Mouse (Mus musculus): ENCODE measurements around the gene Cnot1. TPM values are rescaled to one million over a fixed set of nuclear protein-coding genes. Genes with fewer than 3 reads are reported as not detected.

Cnot1 gene
- polyA plus RNA-seq, 1 experiment = 40.6 TPM

GRCm38 (mm10) chr8:95822699-95823098 lies 15.4 kb upstream of the Cnot1 start:
- Histone ChIP-seq H3K27me3 (ENCODE audit: control insufficient read depth, insufficient read depth, insufficient read length) (no peaks in the 10 kb centered on the region), H3K36me3 (ENCODE audit: control insufficient read depth, insufficient read depth) (no peaks in the 10 kb centered on the region), H3K79me2 (ENCODE audit: control insufficient read depth, insufficient read depth) (no peaks in the 10 kb centered on the region), H3ac (ENCODE audit: control insufficient read depth, insufficient read length, low read depth) (no peak overlapping the region), H3K4me3 (ENCODE audit: insufficient read depth, poor library complexity, severe bottlenecking) (no peak overlapping the region), H3K79me3 (ENCODE audit: low read depth) (no peaks in the 10 kb centered on the region)
- no peak for TF ChIP-seq CTCF (IDR thresholded peaks at IDR 0.05; ENCODE audit: control insufficient read depth, insufficient read depth, insufficient read length)
- no peak for TF ChIP-seq FOSL1 (IDR thresholded peaks at IDR 0.05; ENCODE audit: insufficient read depth, low read length, poor library complexity, severe bottlenecking)
- TF ChIP-seq USF1 (IDR thresholded peaks at IDR 0.05; ENCODE audit: low read depth) = no peak
- no peak for TF ChIP-seq MYOD1 (IDR thresholded peaks at IDR 0.05; ENCODE audit: control insufficient read depth, insufficient read length, low read depth)
- TF ChIP-seq MYOG (IDR thresholded peaks at IDR 0.05; ENCODE audit: control insufficient read depth, extremely low read depth, insufficient read length) = no peak
- no peak for TF ChIP-seq MAX (IDR thresholded peaks at IDR 0.05)
- no peak for TF ChIP-seq CEBPB (IDR thresholded peaks at IDR 0.05; ENCODE audit: low read depth)

DNA sequence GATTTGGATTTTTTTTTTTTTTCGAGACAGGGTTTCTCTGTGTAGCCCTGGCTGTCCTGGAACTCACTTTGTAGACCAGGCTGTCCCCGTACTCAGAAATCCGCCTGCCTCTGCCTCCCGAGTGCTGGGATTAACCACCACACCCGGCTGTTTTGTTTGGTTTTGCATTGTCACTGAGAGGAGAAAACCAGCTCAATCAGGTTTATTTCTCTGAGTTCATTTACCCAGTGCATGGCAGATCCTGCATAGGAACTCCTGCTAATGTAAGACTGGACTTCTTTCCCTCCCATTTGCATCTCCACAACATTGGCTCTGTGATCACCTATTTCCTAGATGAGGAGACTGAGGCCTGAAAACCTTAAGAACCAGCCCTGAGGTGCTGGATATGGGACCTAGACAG lies 14.8 kb upstream of the Cnot1 start:
- Histone ChIP-seq H3K27me3 (ENCODE audit: control insufficient read depth, insufficient read depth, insufficient read length) (no peaks in the 10 kb centered on the region), H3K4me3 (ENCODE audit: insufficient read depth, poor library complexity, severe bottlenecking) (no peak overlapping the region), H3K79me3 (ENCODE audit: low read depth) (no peaks in the 10 kb centered on the region), H3ac (ENCODE audit: control insufficient read depth, insufficient read length, low read depth) (no peak overlapping the region), H3K79me2 (ENCODE audit: control insufficient read depth, insufficient read depth) (no peaks in the 10 kb centered on the region), H3K36me3 (ENCODE audit: control insufficient read depth, insufficient read depth) (no peaks in the 10 kb centered on the region)
- TF ChIP-seq MYOD1 (IDR thresholded peaks at IDR 0.05; ENCODE audit: control insufficient read depth, insufficient read length, low read depth) (no peak), MYOG (IDR thresholded peaks at IDR 0.05; ENCODE audit: control insufficient read depth, extremely low read depth, insufficient read length) (no peak), CEBPB (IDR thresholded peaks at IDR 0.05; ENCODE audit: low read depth) (no peak), MAX (IDR thresholded peaks at IDR 0.05) (no peak), CTCF (IDR thresholded peaks at IDR 0.05; ENCODE audit: control insufficient read depth, insufficient read depth, insufficient read length) (no peak), USF1 (IDR thresholded peaks at IDR 0.05; ENCODE audit: low read depth) (no peak), FOSL1 (IDR thresholded peaks at IDR 0.05; ENCODE audit: insufficient read depth, low read length, poor library complexity, severe bottlenecking) (no peak)

DNA sequence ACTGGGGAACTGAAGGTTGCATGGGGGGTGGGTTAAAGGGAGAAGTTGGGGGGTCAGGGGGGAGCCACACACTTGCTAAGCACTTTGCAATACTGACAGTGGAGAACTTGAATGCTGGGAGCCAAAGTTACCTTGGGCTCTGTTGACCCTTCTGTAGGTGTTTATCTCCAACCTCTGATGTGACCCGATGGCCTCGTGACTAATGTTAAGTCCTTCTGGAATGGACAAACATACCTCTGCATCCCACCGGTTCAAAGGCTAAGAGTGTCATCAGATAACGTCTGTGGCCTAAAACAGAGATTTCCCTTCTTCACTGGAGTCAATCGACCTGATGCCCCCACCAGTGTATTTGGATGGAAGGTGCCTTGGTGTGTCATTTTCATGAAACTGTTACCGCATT lies 14.0 kb upstream of the Cnot1 start:
- Histone ChIP-seq H3K79me3 (ENCODE audit: low read depth) (no peaks in the 10 kb centered on the region), H3K36me3 (ENCODE audit: control insufficient read depth, insufficient read depth) (no peaks in the 10 kb centered on the region), H3K27me3 (ENCODE audit: control insufficient read depth, insufficient read depth, insufficient read length) (no peaks in the 10 kb centered on the region), H3K79me2 (ENCODE audit: control insufficient read depth, insufficient read depth) (no peaks in the 10 kb centered on the region), H3ac (ENCODE audit: control insufficient read depth, insufficient read length, low read depth) (no peak overlapping the region), H3K4me3 (ENCODE audit: insufficient read depth, poor library complexity, severe bottlenecking) (no peak overlapping the region)
- TF ChIP-seq CTCF (IDR thresholded peaks at IDR 0.05; ENCODE audit: control insufficient read depth, insufficient read depth, insufficient read length) (no peak), MAX (IDR thresholded peaks at IDR 0.05) (no peak), MYOG (IDR thresholded peaks at IDR 0.05; ENCODE audit: control insufficient read depth, extremely low read depth, insufficient read length) (no peak), FOSL1 (IDR thresholded peaks at IDR 0.05; ENCODE audit: insufficient read depth, low read length, poor library complexity, severe bottlenecking) (no peak), MYOD1 (IDR thresholded peaks at IDR 0.05; ENCODE audit: control insufficient read depth, insufficient read length, low read depth) (no peak), CEBPB (IDR thresholded peaks at IDR 0.05; ENCODE audit: low read depth) (no peak), USF1 (IDR thresholded peaks at IDR 0.05; ENCODE audit: low read depth) (no peak)

GRCm38 (mm10) chr8:95818211-95818610 lies 10.9 kb upstream of the Cnot1 start:
- no peaks in the 10 kb centered on the region for H3K36me3 ChIP-seq (ENCODE audit: control insufficient read depth, insufficient read depth)
- H3K79me3 ChIP-seq (ENCODE audit: low read depth) = no peaks in the 10 kb centered on the region
- no peaks in the 10 kb centered on the region for H3K79me2 ChIP-seq (ENCODE audit: control insufficient read depth, insufficient read depth)
- no peak overlapping the region for H3K4me3 ChIP-seq (ENCODE audit: insufficient read depth, poor library complexity, severe bottlenecking)
- no peak overlapping the region for H3ac ChIP-seq (ENCODE audit: control insufficient read depth, insufficient read length, low read depth)
- H3K27me3 ChIP-seq (ENCODE audit: control insufficient read depth, insufficient read depth, insufficient read length) = peaks cover 3% of the 10 kb centered on the region
- no peak for TF ChIP-seq MYOD1 (IDR thresholded peaks at IDR 0.05; ENCODE audit: control insufficient read depth, insufficient read length, low read depth)
- TF ChIP-seq FOSL1 (IDR thresholded peaks at IDR 0.05; ENCODE audit: insufficient read depth, low read length, poor library complexity, severe bottlenecking) = no peak

- TF ChIP-seq MAX (IDR thresholded peaks at IDR 0.05) (no peak), FOSL1 (IDR thresholded peaks at IDR 0.05; ENCODE audit: insufficient read depth, low read length, poor library complexity, severe bottlenecking) (no peak), CEBPB (IDR thresholded peaks at IDR 0.05; ENCODE audit: low read depth) (no peak), MYOD1 (IDR thresholded peaks at IDR 0.05; ENCODE audit: control insufficient read depth, insufficient read length, low read depth) (no peak), CTCF (IDR thresholded peaks at IDR 0.05; ENCODE audit: control insufficient read depth, insufficient read depth, insufficient read length) (no peak), USF1 (IDR thresholded peaks at IDR 0.05; ENCODE audit: low read depth) (no peak), MYOG (IDR thresholded peaks at IDR 0.05; ENCODE audit: control insufficient read depth, extremely low read depth, insufficient read length) (no peak)
- H3K4me3 ChIP-seq (ENCODE audit: insufficient read depth, poor library complexity, severe bottlenecking) = no peak overlapping the region
- H3K27me3 ChIP-seq (ENCODE audit: control insufficient read depth, insufficient read depth, insufficient read length) = peaks cover 3% of the 10 kb centered on the region
- no peaks in the 10 kb centered on the region for H3K79me3 ChIP-seq (ENCODE audit: low read depth)
- H3K36me3 ChIP-seq (ENCODE audit: control insufficient read depth, insufficient read depth) = no peaks in the 10 kb centered on the region
- H3K79me2 ChIP-seq (ENCODE audit: control insufficient read depth, insufficient read depth) = no peaks in the 10 kb centered on the region
- H3ac ChIP-seq (ENCODE audit: control insufficient read depth, insufficient read length, low read depth) = no peak overlapping the region
These were observed 10.3 kb upstream of the Cnot1 start for GRCm38 (mm10) chr8:95817597-95817996.

DNA sequence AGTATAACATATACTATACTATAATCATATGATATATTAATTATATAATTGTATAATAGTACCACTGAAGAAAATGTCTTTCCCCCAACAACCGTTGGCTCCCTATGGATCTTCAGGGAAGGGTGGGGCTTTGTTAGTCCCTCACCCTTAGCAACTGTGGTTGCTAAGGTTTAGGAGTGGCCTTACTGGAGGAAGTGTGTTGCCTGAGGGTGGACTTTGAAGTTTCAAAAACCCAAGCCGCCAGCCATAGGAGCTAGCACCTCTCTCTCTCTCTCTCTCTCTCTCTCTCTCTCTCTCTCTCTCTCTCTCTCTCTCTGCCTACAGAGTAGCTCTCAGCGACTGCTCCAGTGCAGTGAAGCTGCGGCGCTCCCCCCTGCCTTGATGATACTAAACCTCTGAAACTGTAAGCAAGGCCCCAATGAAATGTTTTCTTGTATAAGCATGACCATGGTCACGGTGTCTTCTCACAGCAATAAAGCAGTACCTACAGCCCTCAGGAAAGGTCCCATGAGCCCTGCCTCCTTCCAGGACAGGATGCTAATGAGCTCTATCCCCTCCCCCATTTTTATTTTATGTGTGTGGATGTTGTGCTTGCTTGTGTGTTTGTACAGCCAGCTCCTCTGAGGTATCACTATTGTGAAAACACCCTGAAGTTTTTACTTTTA lies 8.9 kb upstream of the Cnot1 start:
- H3ac ChIP-seq (ENCODE audit: control insufficient read depth, insufficient read length, low read depth) = no peak overlapping the region
- H3K79me2 ChIP-seq (ENCODE audit: control insufficient read depth, insufficient read depth) = no peaks in the 10 kb centered on the region
- no peaks in the 10 kb centered on the region for H3K79me3 ChIP-seq (ENCODE audit: low read depth)
- no peak overlapping the region for H3K4me3 ChIP-seq (ENCODE audit: insufficient read depth, poor library complexity, severe bottlenecking)
- peaks cover 3% of the 10 kb centered on the region for H3K27me3 ChIP-seq (ENCODE audit: control insufficient read depth, insufficient read depth, insufficient read length)
- H3K36me3 ChIP-seq (ENCODE audit: control insufficient read depth, insufficient read depth) = no peaks in the 10 kb centered on the region
- TF ChIP-seq MYOG (IDR thresholded peaks at IDR 0.05; ENCODE audit: control insufficient read depth, extremely low read depth, insufficient read length) = no peak
